Mouse (Mus musculus): Measurements from ENCODE around the gene Cdiptos.

Gene Cdiptos

DNA sequence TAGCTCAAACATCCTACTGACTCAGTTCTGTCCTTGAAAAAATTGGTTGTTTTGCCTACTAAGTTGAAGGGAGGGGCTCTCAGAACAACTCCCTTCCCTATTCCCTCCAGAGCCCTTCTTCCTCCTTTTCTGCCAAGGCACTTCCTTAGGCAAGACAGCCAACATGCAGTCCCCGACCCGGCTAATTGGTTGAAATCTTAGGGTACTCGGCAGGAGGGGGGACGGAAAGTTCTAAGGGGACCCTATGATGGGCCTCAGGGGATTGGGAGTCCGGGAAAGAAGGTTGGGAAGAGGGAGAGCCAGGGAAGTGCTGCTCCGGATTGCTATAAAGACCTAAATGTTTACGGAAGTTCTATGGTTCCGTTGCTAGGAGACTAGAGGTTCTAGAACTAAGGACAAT is 405 bp downstream of the Cdiptos start:
- in situ Hi-C loops (cut with MboI): no loop called here

DNA sequence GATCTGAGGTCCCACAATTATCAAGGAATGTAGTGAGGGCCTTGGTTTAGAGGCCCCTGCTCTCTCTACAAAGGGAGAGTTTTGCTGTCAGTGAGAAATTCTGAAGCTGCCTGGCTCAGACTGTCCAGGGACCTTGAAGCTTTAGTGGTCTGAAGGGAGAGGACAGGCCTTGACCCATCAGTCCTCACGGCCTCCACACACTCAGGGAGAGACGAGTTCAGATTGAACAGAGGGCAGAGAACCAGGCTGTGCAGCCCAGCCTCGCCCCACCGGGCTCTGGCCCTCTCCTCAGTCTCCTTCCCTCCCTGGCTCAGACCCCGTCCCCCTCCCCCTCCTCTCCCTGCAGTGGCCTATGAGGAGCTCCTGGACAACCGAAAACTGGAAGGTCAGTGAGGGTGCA is 8.5 kb downstream of the Cdiptos start:
- in situ Hi-C loops (cut with MboI): no loop called here

DNA sequence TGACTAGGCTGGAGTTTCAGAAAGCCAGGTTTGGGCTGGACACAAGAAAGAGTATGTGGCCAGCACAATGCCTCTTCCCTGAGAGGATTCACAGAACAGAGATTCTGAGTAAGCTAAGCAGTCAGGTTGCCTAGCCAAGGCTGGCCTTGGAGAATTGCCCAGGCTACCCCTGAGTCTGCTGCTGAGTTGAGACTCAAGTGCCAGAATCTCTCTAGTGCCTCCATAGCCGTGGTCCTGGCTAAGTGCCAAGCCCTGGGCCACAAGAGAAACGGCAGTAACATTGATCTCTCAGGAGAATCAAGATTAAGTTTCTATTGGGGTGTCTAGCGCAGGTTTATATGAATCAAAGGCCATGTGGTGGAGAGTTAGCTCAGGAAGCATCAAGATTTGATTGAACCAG is 10.3 kb downstream of the Cdiptos start:
- in situ Hi-C loops (cut with MboI): no loop called here

DNA sequence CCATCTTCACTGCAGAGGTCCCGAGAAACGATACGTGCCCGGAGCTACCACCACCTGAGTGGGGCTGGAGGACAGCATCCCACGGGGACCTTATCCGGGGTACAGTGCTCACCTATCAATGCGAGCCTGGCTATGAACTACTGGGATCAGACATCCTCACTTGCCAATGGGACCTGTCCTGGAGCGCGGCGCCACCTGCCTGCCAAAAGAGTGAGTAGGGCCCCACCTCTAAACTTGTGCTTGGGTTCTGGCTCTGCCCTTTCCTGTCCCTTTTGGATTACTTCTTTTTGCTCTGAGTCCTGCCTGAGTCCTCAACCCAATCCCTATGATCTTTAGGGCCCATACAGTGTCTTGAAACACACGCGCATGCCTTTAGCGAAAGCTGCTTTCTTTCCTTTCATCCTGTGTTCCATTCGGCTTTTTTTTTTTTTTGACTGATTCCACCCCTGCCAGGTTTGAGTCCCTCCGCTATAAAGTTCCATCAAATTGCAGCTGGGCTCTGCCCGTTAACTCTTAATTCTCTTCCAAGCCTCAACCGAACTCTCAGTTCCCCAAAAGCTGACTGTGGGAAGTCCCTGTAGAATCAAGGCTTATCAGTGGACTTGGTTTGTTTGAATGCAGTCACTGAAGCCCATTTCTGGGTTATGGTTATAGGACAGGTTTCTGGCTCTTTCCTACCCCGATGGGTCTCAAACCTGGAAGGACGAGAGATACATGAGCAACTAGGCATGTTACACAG is 12.2 kb downstream of the Cdiptos start:
- in situ Hi-C loops (cut with MboI): no loop called here

DNA sequence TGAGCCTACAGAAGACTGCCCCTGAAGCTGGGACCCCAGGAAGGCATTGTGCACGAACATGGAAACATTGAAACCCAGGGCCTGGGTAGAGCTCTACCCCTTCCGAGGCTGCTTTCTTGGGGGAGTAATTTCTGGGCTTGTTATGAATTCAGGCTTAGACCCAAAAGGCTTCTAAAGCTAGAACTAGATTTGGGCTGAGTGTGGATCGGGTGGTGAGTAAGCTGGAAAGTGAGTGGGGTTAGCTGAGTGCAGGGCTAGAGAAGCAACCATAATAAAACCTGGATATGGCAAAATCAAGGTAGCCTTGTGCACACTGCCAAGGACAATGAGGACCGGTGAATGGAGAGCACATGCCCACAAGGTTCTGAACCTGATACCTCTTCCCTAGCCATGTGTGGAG is 13.9 kb downstream of the Cdiptos start:
- in situ Hi-C loops (cut with MboI): no loop called here

DNA sequence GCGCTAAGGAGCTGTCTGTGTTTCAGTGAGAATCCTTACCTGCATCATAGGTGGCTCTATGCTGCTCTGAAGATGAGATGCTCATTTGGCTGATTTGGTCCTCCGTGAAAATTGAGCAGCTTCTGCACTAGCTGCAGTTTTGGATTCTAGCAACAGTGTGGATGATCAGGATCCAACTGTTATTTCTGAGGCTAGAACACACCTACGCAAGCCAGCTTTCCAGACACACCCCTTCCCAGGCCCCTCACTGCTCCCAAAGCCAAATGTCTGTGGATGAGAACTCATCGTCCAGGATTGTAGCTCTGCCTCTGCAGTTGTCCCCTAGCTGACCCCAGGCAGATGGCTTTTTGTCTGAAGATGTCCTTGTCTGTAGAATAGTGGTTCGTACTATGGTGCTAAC is 14.8 kb downstream of the Cdiptos start:
- in situ Hi-C loops (cut with MboI): no loop called here

DNA sequence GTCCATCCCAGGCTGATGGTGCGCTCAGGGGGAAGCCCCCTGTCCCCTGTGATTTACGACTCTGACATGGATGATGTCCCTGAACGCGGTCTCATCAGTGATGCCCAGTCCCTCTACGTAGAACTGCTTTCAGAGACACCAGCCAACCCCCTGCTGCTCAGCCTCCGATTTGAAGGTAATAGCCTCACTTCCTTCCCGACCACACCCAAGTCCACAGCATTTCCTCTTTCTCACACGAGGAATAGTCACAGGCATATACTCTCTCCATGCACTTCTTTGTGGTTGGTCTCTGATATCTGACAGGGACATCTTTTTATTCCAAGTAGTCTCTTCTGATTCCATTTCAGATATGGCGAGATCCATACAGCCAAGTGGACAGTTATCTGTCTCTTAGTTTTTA is 16.1 kb downstream of the Cdiptos start:
- in situ Hi-C loops (cut with MboI): no loop called here

DNA sequence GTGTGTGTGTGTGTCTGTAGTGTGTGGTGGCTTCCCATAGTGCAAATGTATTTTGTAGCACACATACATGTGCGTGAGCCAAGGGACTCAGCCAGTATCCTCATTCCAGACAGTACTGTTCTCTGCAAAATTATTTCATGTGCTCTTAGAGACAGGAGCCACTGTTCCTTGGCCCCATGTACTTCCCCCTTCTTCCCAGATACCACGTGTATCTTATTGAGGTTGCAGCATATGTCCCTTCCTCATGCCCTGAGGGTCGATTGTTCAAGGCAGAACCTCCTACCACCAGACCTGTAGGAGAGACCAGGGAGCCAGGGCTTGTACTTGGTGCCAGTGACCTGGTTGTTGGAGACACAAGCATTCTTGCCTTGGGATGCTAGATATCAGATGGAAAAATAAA is 20.8 kb downstream of the Cdiptos start:
- in situ Hi-C loops (cut with MboI): no loop called here

DNA sequence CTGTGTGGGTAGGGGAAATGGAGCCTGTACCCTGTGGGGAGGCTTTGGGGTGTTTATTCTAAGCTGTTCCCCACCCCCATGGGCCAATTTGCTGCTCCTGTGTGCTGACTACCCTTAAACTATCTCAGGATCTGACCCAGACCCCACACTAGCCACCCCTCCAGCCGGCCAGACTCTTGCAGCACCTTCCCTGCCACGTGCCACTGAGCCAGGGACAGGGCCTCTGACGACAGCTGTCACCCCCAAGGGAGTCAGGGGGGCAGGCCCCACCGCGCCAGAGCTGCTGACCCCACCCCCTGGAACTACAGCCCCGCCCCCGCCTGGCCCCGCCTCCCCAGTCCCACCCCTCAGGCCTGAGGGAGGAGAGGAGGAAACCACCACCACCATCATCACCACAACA is 23.3 kb downstream of the Cdiptos start:
- in situ Hi-C loops (cut with MboI): no loop called here

DNA sequence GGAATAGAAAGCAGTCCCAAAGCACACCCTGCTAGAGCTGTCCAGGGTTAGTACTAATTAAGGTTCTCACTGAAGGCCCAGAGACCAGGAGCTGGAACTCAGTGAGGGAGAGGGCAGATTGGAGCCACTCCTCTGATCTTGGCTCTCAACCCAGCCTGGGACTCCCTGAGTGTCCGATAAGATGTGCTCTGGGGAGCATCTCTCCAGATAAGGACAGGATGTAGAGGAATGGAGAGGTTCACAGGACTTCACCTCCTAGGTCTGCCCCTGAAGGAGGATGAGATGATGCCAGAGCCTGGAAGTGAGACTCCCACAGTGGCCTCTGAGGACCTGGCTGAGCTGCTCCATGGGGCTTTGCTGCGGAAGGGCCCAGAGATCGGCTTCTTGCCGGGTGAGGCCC is 24.2 kb downstream of the Cdiptos start:
- in situ Hi-C loops (cut with MboI): no loop called here

DNA sequence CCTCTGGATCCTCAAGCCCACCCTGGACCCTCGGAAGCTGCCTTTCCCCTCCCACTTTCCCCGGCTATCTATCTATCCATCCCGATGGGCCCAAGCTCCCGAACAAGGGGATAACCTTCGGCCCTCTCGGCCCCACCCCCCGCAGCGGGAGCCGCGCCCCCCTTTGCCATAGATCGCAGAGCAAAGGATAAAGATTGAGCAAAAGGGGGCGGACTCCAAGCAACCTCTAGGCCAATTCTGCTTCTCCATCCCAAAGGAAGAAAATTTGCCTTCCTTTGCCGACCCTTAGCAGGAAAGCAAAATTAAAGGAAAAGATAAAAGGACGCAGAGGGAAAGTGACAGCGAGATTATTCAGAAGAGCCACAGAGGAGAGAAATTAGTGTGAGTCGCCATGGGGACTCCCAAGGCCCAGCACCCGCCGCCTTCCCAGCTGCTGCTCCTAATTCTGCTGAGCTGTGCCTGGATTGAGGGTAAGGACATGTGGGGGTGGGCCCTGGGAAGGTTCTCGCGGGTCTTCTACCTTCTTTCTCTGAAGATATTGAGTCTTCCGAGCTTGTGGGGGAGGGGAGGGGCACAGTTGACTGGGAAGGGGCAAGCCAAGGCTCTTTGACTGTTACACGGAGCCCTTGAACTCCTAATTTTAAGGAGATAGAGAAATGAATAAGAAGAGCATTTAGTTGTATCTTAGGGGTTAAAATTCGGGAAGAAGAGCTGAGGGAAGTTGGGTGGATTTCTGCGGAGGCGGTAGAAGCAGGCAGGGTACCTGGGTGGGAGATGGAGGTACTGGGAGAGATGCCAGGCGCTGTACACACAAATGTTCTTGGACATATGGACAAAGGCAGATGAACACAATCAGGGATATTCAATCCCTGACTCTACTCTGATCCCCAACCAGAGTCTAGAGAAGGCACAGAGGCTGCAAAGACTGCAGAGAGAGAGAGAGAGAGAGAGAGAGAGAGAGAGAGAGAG is 25.0 kb downstream of the Cdiptos start:
- in situ Hi-C loops (cut with MboI): no loop called here

DNA sequence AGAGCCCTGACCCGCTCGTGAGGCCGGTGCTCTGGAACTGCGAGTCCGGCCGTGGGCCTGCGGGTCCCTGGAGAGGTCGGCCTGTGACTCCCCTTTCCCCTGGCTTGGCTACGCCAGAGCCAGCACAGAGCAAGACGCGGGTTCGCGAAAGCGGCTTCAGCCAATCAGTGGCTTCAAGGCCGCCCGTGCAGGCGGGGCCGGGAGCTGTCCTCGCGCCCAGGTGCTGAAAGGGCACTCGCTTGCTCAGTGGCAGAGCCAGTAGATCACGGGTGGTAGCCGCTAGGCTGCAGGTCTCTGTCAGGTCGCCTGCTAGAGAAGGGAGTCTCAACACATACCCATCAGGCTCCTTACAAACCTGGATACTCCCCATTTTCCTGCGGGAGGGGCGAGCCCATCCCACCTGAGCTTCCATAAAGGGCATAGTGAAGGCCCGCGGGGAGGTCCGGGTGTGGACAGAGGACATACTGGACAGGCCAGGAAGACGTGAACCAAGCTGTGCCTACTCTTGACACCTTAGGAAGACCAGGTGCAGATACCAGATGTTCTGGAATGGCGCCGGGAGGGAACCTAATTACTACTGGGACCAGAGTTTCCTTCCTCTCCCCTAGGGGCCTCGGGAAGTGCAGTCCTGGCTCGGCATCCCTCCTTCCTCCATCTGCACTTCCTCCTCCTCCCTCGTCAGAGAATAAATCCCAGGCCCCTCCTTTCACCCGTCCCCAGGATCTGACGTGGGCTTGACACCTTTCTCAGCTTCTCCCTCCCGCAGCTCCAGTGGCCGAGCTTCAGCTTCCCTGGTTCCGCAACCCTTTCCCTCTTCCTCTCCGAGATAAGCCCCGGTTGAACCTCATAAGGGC is 25.9 kb downstream of the Cdiptos start, which contains the start of gene Sez6l2:
Gene Sez6l2 (plus strand): TSS at position 771 of the 854 bp plus-strand sequence.
- in situ Hi-C loops (cut with MboI): no loop called here

DNA sequence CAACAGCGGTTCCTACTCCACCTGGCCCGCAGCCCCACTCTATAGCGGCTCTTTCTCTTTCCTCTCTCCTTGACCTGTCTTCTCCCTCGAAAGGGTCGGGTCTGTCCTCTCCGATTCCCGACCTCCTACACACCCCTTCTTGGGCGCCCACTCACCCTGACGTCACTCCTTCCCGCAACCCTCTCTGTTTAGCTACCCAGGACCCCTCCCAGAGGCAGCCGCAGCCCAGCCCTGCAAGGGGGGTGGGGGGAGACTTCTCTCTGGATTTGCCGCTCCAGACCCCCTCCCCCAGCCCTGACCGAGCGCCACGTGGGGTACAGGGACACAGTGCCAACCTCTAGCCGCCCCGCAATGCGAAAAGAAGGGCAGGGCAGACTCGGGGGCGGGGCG is 26.5 kb downstream of the Cdiptos start, which contains the start of gene Asphd1:
Gene Asphd1 (minus strand): TSS at position 180 of the 390 bp plus-strand sequence.
- in situ Hi-C loops (cut with MboI): no loop called here

DNA sequence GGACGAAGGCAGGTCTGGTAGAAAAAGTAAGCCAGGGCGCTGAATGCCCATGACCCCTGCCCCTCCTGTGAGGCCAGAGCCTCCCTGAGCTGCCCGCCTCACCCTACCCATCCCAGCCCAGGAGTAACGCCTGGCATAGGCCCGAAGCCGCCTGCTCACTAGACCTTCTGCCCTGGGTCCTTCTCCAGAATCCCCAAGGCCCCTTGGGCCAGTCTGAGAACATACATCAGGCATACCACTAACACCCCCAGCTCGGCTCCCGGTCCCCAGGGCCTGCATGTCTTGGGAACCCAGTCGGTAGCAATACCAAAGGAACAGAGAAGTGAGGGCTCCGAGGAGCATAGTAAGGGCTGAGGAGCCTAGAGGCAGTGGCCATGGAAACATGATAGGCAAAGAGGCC is 27.3 kb downstream of the Cdiptos start:
- in situ Hi-C loops (cut with MboI): no loop called here

DNA sequence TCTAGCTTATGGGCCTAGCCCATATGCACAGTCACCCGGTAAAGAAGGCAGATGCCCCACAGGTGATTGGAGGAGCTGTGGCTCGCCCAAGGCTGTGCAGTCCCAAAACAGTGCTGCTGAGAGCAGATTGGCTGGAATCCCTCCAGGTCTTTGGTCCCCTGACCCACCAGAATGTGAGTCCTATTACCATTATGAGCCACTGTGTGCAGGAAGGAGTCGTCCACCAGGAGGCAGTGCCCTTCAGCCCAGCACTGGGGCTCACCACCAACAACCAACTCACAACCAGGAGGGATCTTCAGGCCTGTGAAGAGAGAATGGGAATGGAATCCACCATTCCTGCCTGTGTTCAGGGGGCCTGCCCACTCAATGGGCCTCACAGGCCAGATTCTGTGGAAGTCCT is 29.4 kb downstream of the Cdiptos start:
- in situ Hi-C loops (cut with MboI): no loop called here

DNA sequence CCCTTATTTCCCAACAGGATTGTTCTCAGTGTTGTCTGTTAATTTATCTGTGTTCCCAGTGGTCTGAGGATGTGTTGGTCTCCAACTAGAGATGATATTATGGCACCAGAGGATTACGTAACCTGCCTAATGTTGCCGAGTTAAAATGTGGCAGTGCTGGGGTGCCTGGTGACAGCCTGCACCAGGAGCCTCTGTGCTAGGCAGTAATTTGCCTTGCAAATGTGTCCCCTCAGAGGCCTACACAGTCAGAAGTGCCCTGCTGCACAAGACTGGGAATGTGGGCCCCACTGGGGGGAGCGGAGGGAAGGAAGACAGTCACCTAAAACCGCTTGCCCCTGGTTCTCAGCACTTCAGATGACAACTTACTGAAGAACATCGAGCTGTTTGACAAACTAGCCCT is 34.1 kb downstream of the Cdiptos start:
- in situ Hi-C loops (cut with MboI): no loop called here

DNA sequence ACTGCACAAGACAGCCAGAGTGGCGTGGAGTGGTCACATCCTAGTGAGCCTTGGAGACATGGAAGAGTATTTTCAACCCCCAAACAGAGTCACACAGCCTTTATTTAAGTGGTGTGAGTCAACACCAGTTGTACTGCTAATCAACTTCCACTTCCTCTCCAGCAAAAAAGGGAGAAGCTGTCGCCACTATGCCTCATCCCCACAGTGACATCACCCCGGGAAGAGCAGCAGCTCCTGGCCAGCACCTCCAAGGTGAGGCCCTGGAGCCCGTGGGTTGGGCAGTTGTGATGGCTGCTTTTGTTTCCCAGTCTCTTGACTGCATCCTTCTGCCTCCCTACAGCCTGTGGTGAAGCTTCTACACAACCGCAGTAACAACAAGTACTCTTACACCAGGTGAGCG is 34.7 kb downstream of the Cdiptos start:
- in situ Hi-C loops (cut with MboI): no loop called here

DNA sequence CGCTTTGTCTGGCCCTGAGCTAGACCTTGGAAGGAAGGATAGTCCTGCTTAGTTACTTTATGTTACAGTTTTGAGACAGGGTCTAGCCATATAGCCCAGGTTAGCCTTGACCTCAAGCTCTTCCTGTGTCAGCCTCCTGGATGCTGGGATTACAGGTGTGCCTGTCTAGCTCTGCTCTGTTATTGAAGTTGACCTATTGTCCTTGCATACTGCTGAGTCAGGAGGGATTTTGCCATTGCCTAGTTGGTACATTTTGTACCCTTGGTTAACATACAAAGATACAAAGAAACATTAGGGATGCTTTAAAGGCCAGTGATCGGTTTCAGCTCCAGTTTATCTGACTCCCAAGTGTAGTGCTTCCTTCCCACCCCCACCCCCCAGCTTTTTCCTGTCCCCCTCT is 43.2 kb downstream of the Cdiptos start:
- in situ Hi-C loops (cut with MboI): no loop called here

DNA sequence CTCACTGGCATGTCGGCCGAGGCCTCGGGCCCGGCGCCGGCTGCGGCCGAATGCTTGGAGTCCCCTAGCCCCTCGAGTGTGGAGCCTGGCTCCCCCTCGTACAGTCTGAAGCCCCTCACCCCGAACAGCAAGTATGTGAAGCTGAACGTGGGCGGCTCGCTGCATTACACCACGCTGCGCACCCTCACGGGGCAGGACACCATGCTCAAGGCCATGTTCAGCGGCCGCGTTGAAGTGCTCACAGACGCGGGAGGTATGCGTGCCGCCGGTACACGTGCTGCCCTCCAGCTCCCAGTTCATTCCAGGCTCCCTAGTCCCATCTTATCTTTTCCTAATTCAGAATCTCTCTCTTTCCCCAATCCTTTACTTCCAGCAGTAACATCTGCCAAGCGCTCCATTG is 46.9 kb downstream of the Cdiptos start:
- in situ Hi-C loops (cut with MboI): no loop called here

DNA sequence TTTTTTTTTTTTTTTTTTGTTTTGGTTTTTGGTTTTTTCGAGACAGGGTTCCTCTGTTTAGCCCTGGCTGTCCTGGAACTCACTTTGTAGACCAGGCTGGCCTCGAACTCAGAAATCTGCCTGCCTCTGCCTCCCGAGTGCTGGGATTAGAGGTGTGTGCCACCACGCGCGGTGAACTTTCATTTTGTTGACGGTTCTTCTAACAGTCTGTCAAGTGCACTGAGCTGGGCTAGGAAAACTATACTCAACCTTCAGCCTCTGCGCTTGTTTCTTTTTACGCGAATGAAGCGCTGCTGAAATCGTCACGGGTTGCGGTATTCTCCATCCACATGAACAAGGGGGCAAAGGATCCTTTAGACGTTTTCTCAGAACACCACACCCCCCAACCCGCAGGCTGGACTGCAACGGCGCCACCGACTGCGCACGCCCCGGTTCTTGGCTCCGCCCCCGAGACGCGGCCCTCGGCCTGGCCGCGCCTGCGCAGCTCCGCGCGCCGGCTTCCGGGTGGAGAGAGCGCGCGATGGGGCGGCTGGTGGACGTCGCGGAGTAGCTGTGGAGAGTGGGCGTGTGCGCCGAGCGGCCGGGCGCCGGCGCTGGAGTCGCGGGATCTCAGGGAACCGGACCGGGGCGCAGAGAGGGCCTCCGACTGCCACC is 47.4 kb downstream of the Cdiptos start, which contains the start of gene Kctd13:
Gene Kctd13 (plus strand): TSS at position 496 of the 654 bp plus-strand sequence.
- in situ Hi-C loops (cut with MboI): no loop called here

DNA sequence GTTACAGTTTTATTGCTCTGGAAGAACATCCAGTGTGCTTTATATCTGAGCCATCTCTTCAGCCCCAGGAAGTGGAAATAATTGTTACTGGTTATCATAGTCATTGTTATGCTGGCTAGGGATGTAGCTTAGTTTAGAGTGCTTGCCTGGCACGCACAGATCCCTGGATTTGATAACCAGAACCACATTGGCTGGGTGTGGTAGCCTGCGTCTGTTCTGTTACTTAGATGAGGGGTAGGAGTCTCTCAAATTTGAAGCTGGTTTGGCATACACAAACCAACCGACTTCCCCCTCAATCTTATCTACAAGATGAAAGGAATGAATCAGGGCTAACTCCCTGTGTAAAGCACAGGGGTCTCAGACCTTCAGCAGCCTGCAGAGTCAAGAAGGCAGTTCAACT is 49.6 kb downstream of the Cdiptos start:
- in situ Hi-C loops (cut with MboI): no loop called here

Data from mature B cell (primary cell).